Mouse (Mus musculus) heart, embryonic 11.5 days (tissue): Measurements from ENCODE around the gene Gmcl1. TPM values are rescaled to one million over a fixed set of nuclear protein-coding genes. Genes with fewer than 3 reads are reported as not detected.

Source experiments
- ATAC-seq: fragments of 200-750 bp; cut with Nextera tagmentation; replicated peaks from 2 replicates; pipeline ENCODE4 v1.8.0; 2017; ENCODE audit warnings: moderate library complexity; ENCODE audit not compliant: insufficient number of reproducible peaks, low FRiP score, low TSS enrichment
- H3K27ac ChIP-seq: fragments of 300-500 bp; sonication (generic); 2 replicates; pipeline ENCODE4 v1.5.1; 2014; ENCODE audit warnings: mild to moderate bottlenecking, low read depth, low read length
- H3K27me3 ChIP-seq: fragments of 300-500 bp; sonication (generic); 2 replicates; pipeline ENCODE4 v1.6.1; 2014; ENCODE audit warnings: mild to moderate bottlenecking, low read length, mixed read lengths; ENCODE audit not compliant: control insufficient read depth, insufficient read depth
- H3K36me3 ChIP-seq: fragments of 300-500 bp; sonication (generic); 2 replicates; pipeline ENCODE4 v1.6.1; 2014; ENCODE audit warnings: mild to moderate bottlenecking, low read length, moderate library complexity, mixed read lengths; ENCODE audit not compliant: control insufficient read depth, insufficient read depth
- H3K4me1 ChIP-seq: fragments of 300-500 bp; sonication (generic); 2 replicates; pipeline ENCODE4 v1.6.1; 2014; ENCODE audit warnings: low read length; ENCODE audit not compliant: control insufficient read depth, insufficient read depth
- H3K4me2 ChIP-seq: fragments of 300-500 bp; sonication (generic); 2 replicates; pipeline ENCODE4 v1.6.1; 2014; ENCODE audit warnings: mild to moderate bottlenecking, moderate library complexity
- H3K4me3 ChIP-seq: fragments of 300-500 bp; sonication (generic); 2 replicates; pipeline ENCODE4 v1.5.1; 2014; ENCODE audit warnings: low read depth, low read length
- H3K9ac ChIP-seq: fragments of 300-500 bp; sonication (generic); 2 replicates; pipeline ENCODE4 v1.6.1; 2014; ENCODE audit warnings: mild to moderate bottlenecking, low read depth, low read length, moderate library complexity
- H3K9me3 ChIP-seq: fragments of 300-500 bp; sonication (generic); replicated peaks from 2 replicates; pipeline ENCODE4 v1.6.1; 2016; ENCODE audit warnings: low read length; ENCODE audit not compliant: control insufficient read depth
- WGBS: fragments of 180-500 bp; shearing (Covaris S2); extraction: QIAGEN DNeasy Blood & Tissue Kit; methylation state at CpG from one replicate; pipeline ENCODE4 v1.1.7; 2014; ENCODE audit not compliant: insufficient replicate concordance; 5-methylcytosine and 5-hydroxymethylcytosine counted together
- polyA plus RNA-seq: library from polyadenylated mRNA; unstranded; fragments of >200 nt; fragmentation: Nextera tagmentation; extraction: Ambion mirVana; gene quantifications from 2 replicates; pipeline ENCODE4 v1.2.1, GENCODE M21; 2014

Gmcl1 gene
- polyA plus RNA-seq: 18.5 and 22.2 TPM in 2 replicates

- Histone ChIP-seq H3K27ac (peak within 1 kb of the TSS; percentile 63), H3K9ac (peak within 1 kb of the TSS; percentile 86), H3K4me3 (peak within 1 kb of the TSS; percentile 97), H3K36me3 (no peaks in the 10 kb centered on the region), H3K27me3 (no peaks in the 10 kb centered on the region), H3K4me2 (peak within 1 kb of the TSS; percentile 99), H3K9me3 (no peaks in the 10 kb centered on the region), H3K4me1 (peaks cover 7% of the 10 kb centered on the region; the same call in 1 of the 2 replicates)
- 2% methylated on average over 46 of the region's 59 CpGs for WGBS
- peak; percentile 95 for ATAC-seq
Measured at GRCm38 (mm10) chr6:86733183-86733876, at the start of gene Gmcl1. Gene Gmcl1, minus strand, starts transcription at chr6:86733383.

GRCm38 (mm10) chr6:86782342-86782741 lies 49.2 kb upstream of the Gmcl1 start:
- ATAC-seq: no peak
- Histone ChIP-seq H3K4me2 (no peak overlapping the region), H3K27me3 (no peaks in the 10 kb centered on the region), H3K27ac (no peak overlapping the region), H3K9ac (no peak overlapping the region), H3K4me3 (no peak overlapping the region), H3K9me3 (no peaks in the 10 kb centered on the region), H3K36me3 (no peaks in the 10 kb centered on the region), H3K4me1 (no peaks in the 10 kb centered on the region)
- WGBS: 85% methylated on average over 2 of the region's 3 CpGs

DNA sequence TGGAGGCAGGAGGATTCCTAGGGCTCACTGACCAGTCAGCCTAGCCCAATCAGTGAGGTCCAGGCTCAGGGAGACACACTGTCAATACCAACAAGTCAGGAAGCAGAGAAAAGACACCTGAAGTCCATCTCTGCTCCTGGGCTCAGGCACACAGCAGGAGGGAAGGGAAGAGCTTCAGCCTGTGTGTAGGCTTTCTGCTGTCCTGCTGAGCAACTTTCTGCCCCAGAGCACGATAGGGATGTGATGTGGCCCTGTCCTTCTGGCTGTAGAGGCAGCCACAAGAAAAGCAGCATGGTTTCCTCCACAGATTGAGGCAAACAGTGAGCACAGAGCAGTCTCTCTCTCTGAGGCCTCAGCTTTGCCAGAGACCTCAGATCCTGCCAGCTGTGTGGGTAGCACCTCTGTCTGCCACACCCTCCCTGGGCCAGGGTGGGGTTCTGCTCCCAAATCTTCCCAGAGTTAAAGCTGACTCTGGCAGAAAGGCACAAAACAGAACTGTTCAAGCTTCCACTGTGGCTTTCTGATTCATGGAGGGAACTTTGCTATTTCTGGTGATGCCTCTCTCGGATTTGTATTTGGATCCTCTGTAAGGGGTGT lies 48.3 kb upstream of the Gmcl1 start:
- H3K27ac ChIP-seq: no peak overlapping the region
- no peak overlapping the region for H3K4me2 ChIP-seq
- no peak for ATAC-seq
- H3K36me3 ChIP-seq: no peaks in the 10 kb centered on the region
- no peaks in the 10 kb centered on the region for H3K9me3 ChIP-seq
- H3K27me3 ChIP-seq: no peaks in the 10 kb centered on the region
- no peak overlapping the region for H3K9ac ChIP-seq
- no peaks in the 10 kb centered on the region for H3K4me1 ChIP-seq
- no peak overlapping the region for H3K4me3 ChIP-seq
- WGBS: 45% methylated on average over 2 of the region's 2 CpGs

DNA sequence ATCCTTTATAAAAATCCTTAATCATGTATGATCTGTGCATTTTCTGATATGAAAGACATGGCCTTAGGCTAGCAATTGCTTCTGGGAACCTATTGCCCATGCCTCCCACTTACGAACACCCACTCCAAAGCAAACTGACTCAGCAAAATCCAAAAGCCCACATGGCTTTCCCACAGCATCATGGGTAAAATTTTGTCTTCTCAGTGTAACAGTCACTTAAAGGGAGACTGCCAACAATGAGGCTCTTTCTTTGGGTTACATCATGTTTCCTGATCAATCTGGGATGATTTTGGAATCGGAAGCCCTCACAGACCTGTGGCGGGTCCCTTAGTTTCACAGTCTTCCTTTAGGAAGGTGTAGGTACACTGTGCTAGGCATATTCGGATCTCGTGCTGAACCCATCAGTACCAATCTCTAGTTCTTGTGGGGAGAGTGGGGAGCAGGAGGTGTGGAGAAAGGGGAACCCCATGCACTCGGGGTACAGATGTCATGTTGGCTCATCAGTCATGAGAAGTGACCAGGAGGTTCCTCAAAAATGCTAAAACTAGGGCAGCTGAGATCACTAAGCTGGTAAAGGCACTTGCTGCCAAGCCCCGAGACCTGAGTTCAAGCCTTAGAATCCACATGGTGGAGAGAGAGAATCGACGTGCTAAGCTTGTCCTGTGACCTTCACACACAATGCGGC lies 45.9 kb upstream of the Gmcl1 start:
- 85% methylated on average over 10 of the region's 10 CpGs for WGBS
- no peak for ATAC-seq

GRCm38 (mm10) chr6:86777181-86777580 lies 44.0 kb upstream of the Gmcl1 start:
- Histone ChIP-seq H3K4me2 (no peak overlapping the region), H3K27ac (no peak overlapping the region), H3K4me1 (no peaks in the 10 kb centered on the region), H3K27me3 (no peaks in the 10 kb centered on the region), H3K36me3 (no peaks in the 10 kb centered on the region), H3K9ac (no peak overlapping the region), H3K9me3 (no peaks in the 10 kb centered on the region), H3K4me3 (no peak overlapping the region)
- WGBS: 79% methylated on average over 3 of the region's 3 CpGs
- ATAC-seq: no peak

More for the DNA sequence above, 45.9 kb upstream of the Gmcl1 start:
- H3K27me3 ChIP-seq: no peaks in the 10 kb centered on the region
- no peak overlapping the region for H3K4me2 ChIP-seq
- no peaks in the 10 kb centered on the region for H3K36me3 ChIP-seq
- no peak overlapping the region for H3K27ac ChIP-seq
- H3K4me3 ChIP-seq: no peak overlapping the region
- no peaks in the 10 kb centered on the region for H3K4me1 ChIP-seq
- no peak overlapping the region for H3K9ac ChIP-seq
- H3K9me3 ChIP-seq: no peaks in the 10 kb centered on the region

DNA sequence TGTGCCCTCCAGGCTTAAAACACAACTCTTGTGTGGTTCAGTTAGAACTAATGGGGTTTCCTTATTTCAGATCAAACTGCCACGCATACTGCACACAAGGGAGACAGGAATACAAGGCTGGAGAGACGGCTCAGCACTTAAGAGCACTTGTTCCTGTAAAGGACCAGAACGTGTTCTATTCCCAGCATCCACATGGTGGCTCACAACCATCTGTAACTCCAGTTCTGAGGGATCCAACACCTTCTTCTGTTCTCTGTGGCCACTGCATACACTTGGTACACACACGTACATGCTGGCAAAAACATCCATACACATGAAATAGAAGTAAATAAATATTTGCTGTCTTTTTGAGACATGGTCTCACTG lies 43.5 kb upstream of the Gmcl1 start:
- ATAC-seq: no peak
- no peaks in the 10 kb centered on the region for H3K9me3 ChIP-seq
- H3K4me1 ChIP-seq: no peaks in the 10 kb centered on the region
- H3K36me3 ChIP-seq: no peaks in the 10 kb centered on the region
- WGBS: 40% methylated on average over 4 of the region's 4 CpGs
- no peak overlapping the region for H3K9ac ChIP-seq
- H3K4me2 ChIP-seq: no peak overlapping the region
- no peak overlapping the region for H3K4me3 ChIP-seq
- no peaks in the 10 kb centered on the region for H3K27me3 ChIP-seq
- no peak overlapping the region for H3K27ac ChIP-seq

- Histone ChIP-seq H3K27ac (no peak overlapping the region), H3K9ac (no peak overlapping the region), H3K4me2 (no peak overlapping the region), H3K9me3 (no peaks in the 10 kb centered on the region), H3K27me3 (no peaks in the 10 kb centered on the region), H3K4me3 (no peak overlapping the region), H3K4me1 (no peaks in the 10 kb centered on the region), H3K36me3 (no peaks in the 10 kb centered on the region)
- 73% methylated on average over 8 of the region's 8 CpGs for WGBS
- ATAC-seq: no peak
Measured at GRCm38 (mm10) chr6:86776001-86776705, 43.0 kb upstream of the Gmcl1 start.

GRCm38 (mm10) chr6:86774937-86775336 lies 41.8 kb upstream of the Gmcl1 start:
- Histone ChIP-seq H3K27me3 (no peaks in the 10 kb centered on the region), H3K4me3 (no peak overlapping the region), H3K9ac (no peak overlapping the region), H3K36me3 (no peaks in the 10 kb centered on the region), H3K27ac (no peak overlapping the region), H3K4me2 (no peak overlapping the region), H3K9me3 (no peaks in the 10 kb centered on the region), H3K4me1 (no peaks in the 10 kb centered on the region)
- WGBS: 57% methylated on average over 6 of the region's 6 CpGs
- no peak for ATAC-seq
